Mouse (Mus musculus) mouse embryonic stem cell (cell line): ENCODE measurements around the gene Slc4a3.

Source experiments
- in situ Hi-C, 2 experiments: fragments of 300-500 bp; cut with MboI; formaldehyde crosslinking; loops; 1 replicate in 1 of 2; 3 replicates in 1 of 2; pipeline ENCODE4 v1.14.3; 2019 to 2020; ENCODE audit warnings: low sequenced_read_pairs in 2 of 2, low pct_unique_long_range_greater_than_20kb in 1 of 2, mixed read lengths in 1 of 2; ENCODE audit not compliant: unreplicated experiment in 1 of 2

Slc4a3 gene

GRCm38 (mm10) chr1:75583034-75583433 is 37.0 kb downstream of the Slc4a3 start:
- in situ Hi-C loops = no loop called here

- in situ Hi-C loops = no loop called here
Observed at GRCm38 (mm10) chr1:75586791-75587190, 40.7 kb downstream of the Slc4a3 start.

- in situ Hi-C loops = no loop called here
Observed at GRCm38 (mm10) chr1:75587738-75588719, 42.0 kb downstream of the Slc4a3 start.

GRCm38 (mm10) chr1:75588874-75589273 is 42.8 kb downstream of the Slc4a3 start:
- in situ Hi-C loops = no loop called here

- in situ Hi-C loops = no loop called here
Observed at GRCm38 (mm10) chr1:75589983-75590382, 43.9 kb downstream of the Slc4a3 start.

GRCm38 (mm10) chr1:75593956-75594355 is 47.9 kb downstream of the Slc4a3 start:
- in situ Hi-C loops = no loop called here

GRCm38 (mm10) chr1:75594836-75595235 is 48.8 kb downstream of the Slc4a3 start:
- in situ Hi-C loops = no loop called here

GRCm38 (mm10) chr1:75595930-75596329 is 49.9 kb downstream of the Slc4a3 start:
- in situ Hi-C loops = no loop called here

GRCm38 (mm10) chr1:75596906-75597305 is 50.8 kb downstream of the Slc4a3 start:
- in situ Hi-C loops = no loop called here

- in situ Hi-C loops = no loop called here
Observed at GRCm38 (mm10) chr1:75597622-75598021, 51.6 kb downstream of the Slc4a3 start.

GRCm38 (mm10) chr1:75601738-75602137 is 55.7 kb downstream of the Slc4a3 start:
- in situ Hi-C loops = no loop called here

GRCm38 (mm10) chr1:75603584-75603983 is 57.5 kb downstream of the Slc4a3 start:
- in situ Hi-C loops = no loop called here

GRCm38 (mm10) chr1:75608225-75608624 is 62.2 kb downstream of the Slc4a3 start:
- in situ Hi-C loops = no loop called here

GRCm38 (mm10) chr1:75608625-75609263 is 62.7 kb downstream of the Slc4a3 start:
- in situ Hi-C loops = no loop called here

GRCm38 (mm10) chr1:75609264-75609662 is 63.2 kb downstream of the Slc4a3 start:
- in situ Hi-C loops = no loop called here

- in situ Hi-C loops = no loop called here
Observed at GRCm38 (mm10) chr1:75610553-75610952, 64.5 kb downstream of the Slc4a3 start.
